Mouse (Mus musculus) brain, embryonic 14.5 days (tissue): ENCODE measurements around the gene Armc9.
A peak's percentile ranks its signal among the peaks of the same experiment; 100 is the strongest.

ENCODE experiments used
- CTCF ChIP-seq: fragments of 200-500 bp; IDR thresholded peaks from 2 replicates; pipeline ENCODE4 v1.5.1; 2012; ENCODE audit warnings: inconsistent platforms, mild to moderate bottlenecking, moderate library complexity, borderline replicate concordance; ENCODE audit not compliant: insufficient read depth, insufficient read length; ENCODE audit errors: extremely low read depth
- POLR2A ChIP-seq: fragments of 200-500 bp; IDR thresholded peaks from 2 replicates; pipeline ENCODE4 v1.6.1; 2012; ENCODE audit warnings: mild to moderate bottlenecking, inconsistent platforms, borderline replicate concordance; ENCODE audit not compliant: poor library complexity, insufficient read depth, insufficient read length, severe bottlenecking; ENCODE audit errors: extremely low read depth

GRCm38 (mm10) chr1:86152618-86153017 lies 2.0 kb upstream of the Armc9 start:
- TF ChIP-seq CTCF (peak; percentile 29; the same call in 1 of the 2 replicates), POLR2A (no peak)
